Mouse (Mus musculus) intestine, embryonic 16.5 days (tissue): ENCODE measurements around the gene Arhgap35. TPM values are rescaled to one million over a fixed set of nuclear protein-coding genes. Genes with fewer than 3 reads are reported as not detected.

Source experiments
- ATAC-seq: fragments of 200-750 bp; cut with Nextera tagmentation; 2 replicates; pipeline ENCODE4 v1.8.0; 2017; ENCODE audit warnings: moderate TSS enrichment, moderate library complexity
- H3K27ac ChIP-seq: fragments of 300-500 bp; sonication (generic); 2 replicates; pipeline ENCODE4 v1.5.1; 2014; ENCODE audit warnings: mild to moderate bottlenecking, low read length
- H3K27me3 ChIP-seq: fragments of 300-500 bp; sonication (generic); replicated peaks from 2 replicates; pipeline ENCODE4 v1.6.1; 2014; ENCODE audit warnings: low read length, control low read depth, mixed read lengths; ENCODE audit not compliant: control insufficient read depth, insufficient read depth
- H3K36me3 ChIP-seq: fragments of 300-500 bp; sonication (generic); 2 replicates; pipeline ENCODE4 v1.6.1; 2014; ENCODE audit warnings: low read length, control low read depth; ENCODE audit not compliant: control insufficient read depth, insufficient read depth
- H3K4me1 ChIP-seq: fragments of 300-500 bp; sonication (generic); 2 replicates; pipeline ENCODE4 v1.6.1; 2014; ENCODE audit warnings: low read length, control low read depth, mixed read lengths; ENCODE audit not compliant: control insufficient read depth, insufficient read depth
- H3K4me2 ChIP-seq: fragments of 300-500 bp; sonication (generic); 2 replicates; pipeline ENCODE4 v1.6.1; 2014; ENCODE audit warnings: low read depth, low read length, control low read depth
- H3K4me3 ChIP-seq: fragments of 300-500 bp; sonication (generic); 2 replicates; pipeline ENCODE4 v1.5.1; 2014; ENCODE audit warnings: mild to moderate bottlenecking, low read length
- H3K9ac ChIP-seq: fragments of 300-500 bp; sonication (generic); 2 replicates; pipeline ENCODE4 v1.6.1; 2014; ENCODE audit warnings: low read depth, low read length
- H3K9me3 ChIP-seq: fragments of 300-500 bp; sonication (generic); 2 replicates; pipeline ENCODE4 v1.6.1; 2016; ENCODE audit warnings: low read length, control low read depth; ENCODE audit not compliant: control insufficient read depth
- WGBS: fragments of 180-500 bp; shearing (Covaris S2); extraction: QIAGEN DNeasy Blood & Tissue Kit; methylation state at CpG from one replicate; pipeline ENCODE4 v1.1.7; 2014; 5-methylcytosine and 5-hydroxymethylcytosine counted together
- polyA plus RNA-seq: library from polyadenylated mRNA; unstranded; fragments of >200 nt; fragmentation: Nextera tagmentation; extraction: Ambion mirVana; gene quantifications from 2 replicates; pipeline ENCODE4 v1.2.1, GENCODE M21; 2015

Gene Arhgap35
- polyA plus RNA-seq, 1 experiment from 2014 or later = 7.3 TPM

DNA sequence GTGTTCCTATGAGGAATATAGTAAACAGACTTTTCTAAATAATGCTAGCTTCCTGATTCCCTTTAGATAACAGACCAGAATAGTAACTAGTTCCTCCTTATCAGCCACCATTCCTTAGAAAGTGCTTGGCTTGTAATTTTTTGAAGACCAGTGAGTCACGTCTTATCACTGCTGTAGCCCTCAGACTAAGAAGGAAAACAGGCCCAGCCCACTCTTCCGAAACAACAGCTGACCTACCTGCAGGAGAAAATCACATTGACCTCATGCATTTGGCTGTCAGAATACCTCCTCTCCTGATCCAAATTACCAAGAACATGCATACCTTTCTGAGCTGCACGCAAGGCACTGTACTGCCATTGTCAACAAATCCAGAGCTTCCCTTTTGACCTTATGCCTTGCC, 32.5 kb downstream of the Arhgap35 start:
- Histone ChIP-seq H3K36me3 (no peaks in the 10 kb centered on the region), H3K27me3 (no peaks in the 10 kb centered on the region), H3K9me3 (no peaks in the 10 kb centered on the region), H3K9ac (no peak overlapping the region), H3K4me3 (no peak overlapping the region), H3K27ac (no peak overlapping the region), H3K4me2 (no peak overlapping the region), H3K4me1 (peaks cover 26% of the 10 kb centered on the region)
- 57% methylated on average over 3 of the region's 3 CpGs for WGBS
- ATAC-seq = peak; percentile 19; the same call in 1 of the 2 replicates

DNA sequence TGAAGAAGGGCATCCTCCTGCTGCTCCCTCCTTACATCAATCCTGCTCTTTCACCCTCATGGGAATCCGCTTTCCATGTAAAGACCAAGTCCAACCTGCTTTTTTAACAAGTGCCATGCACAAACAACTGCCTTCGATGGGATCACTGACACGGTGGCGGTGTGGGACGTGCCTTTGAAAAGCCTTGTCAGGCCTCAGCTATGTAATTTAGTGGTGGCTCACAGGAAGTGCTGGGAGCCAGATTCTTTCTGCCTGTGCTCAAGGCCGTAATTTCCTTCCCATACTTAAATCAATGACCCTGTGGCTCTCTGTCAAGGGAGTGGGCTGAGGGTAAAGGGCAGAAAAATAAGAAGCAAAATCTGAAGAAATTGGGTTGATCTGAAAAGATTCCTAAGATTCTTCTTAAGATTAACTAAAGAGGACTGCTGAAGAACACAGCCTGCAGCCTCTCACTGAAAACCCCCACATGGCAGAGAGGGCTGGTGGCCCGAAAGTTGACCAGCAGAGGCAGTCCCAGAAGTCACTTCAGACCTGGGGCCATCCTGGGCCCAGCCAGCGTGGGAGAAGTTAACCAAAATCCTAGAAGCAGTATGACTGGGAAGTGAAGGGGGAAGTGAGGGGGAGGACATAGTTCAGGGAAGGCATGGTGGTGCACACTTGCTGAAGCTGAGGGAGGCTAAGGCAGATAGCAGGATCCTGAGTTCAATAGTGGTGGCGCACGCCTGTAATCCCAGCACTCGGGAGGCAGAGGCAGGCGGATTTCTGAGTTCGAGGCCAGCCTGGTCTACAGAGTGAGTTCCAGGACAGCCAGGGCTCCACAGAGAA, 33.3 kb downstream of the Arhgap35 start:
- ATAC-seq = peak; percentile 37
- peaks cover 26% of the 10 kb centered on the region for H3K4me1 ChIP-seq
- H3K9me3 ChIP-seq = no peaks in the 10 kb centered on the region
- no peak overlapping the region for H3K4me2 ChIP-seq
- H3K27me3 ChIP-seq = no peaks in the 10 kb centered on the region
- no peaks in the 10 kb centered on the region for H3K36me3 ChIP-seq
- 64% methylated on average over 13 of the region's 13 CpGs for WGBS
- no peak overlapping the region for H3K4me3 ChIP-seq
- H3K27ac ChIP-seq = peak overlapping the region; percentile 46; the same call in 1 of the 2 replicates
- H3K9ac ChIP-seq = no peak overlapping the region

DNA sequence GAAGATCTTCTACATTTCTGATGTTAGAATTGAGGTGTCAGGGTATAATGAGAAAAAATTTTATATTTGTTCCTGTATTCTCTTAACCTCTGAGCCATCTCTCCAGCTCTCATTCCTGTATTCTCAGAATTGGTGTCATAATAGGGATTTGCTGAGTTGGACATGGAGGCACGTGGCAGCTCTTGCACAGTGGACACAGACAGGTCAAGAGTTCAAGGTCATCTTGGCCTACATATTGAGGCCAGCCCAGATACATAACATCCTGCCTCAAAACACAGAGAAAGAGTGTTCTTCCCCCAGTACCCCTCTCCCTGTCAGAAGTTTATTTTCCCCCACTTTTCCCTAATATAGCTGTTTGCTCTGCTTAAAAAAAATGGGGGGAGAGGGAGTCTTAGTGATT, 38.1 kb downstream of the Arhgap35 start:
- no peak overlapping the region for H3K9ac ChIP-seq
- H3K4me2 ChIP-seq = no peak overlapping the region
- H3K36me3 ChIP-seq = no peaks in the 10 kb centered on the region
- ATAC-seq = no peak
- no peak overlapping the region for H3K4me3 ChIP-seq
- no peaks in the 10 kb centered on the region for H3K9me3 ChIP-seq
- H3K27ac ChIP-seq = no peak overlapping the region
- peaks cover 11% of the 10 kb centered on the region for H3K4me1 ChIP-seq
- 52% methylated on average over 1 of the region's 1 CpGs for WGBS
- H3K27me3 ChIP-seq = no peaks in the 10 kb centered on the region

DNA sequence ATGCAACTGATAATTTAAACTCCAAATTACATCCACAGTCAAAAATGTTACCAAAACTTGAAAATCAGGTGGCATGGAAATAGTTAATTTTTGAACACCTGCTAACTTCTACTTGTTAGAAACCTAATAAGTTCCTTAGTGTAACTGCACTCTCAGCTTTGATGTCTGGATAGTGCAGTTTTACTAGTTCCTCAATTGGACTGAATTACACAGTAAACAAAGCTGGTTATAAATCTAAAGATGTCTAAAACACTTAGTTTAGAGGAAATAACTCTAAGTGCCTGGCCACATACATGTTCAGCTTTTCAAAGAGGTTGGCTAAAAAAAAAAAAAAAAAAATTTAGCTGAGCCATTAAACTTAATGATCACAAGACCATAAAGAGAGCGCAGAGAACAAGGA, 43.6 kb downstream of the Arhgap35 start:
- WGBS = 61% methylated on average over 1 of the region's 1 CpGs

DNA sequence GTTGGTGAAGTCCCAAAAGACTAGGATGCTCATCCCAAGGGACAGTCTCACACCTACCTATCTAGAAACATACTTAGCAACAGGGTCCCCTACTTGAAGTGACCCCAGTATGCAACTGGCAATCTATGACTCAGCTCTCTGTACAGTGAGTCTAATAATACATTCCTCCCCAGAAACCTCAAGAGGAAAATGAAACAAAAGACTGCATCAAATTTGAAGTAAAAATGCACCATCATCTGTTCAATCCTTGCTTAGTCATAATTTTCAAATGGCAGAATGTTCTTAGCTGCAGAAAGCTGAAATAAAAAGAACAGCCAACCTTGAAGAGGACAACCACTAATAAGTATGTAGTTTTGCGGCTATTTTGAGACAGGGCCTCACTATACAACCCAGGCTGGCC, 44.1 kb downstream of the Arhgap35 start:
- H3K9me3 ChIP-seq = no peaks in the 10 kb centered on the region
- WGBS = 78% methylated on average over 1 of the region's 1 CpGs
- ATAC-seq = no peak

More for the DNA sequence above, 43.6 kb downstream of the Arhgap35 start:
- Histone ChIP-seq H3K9me3 (no peaks in the 10 kb centered on the region), H3K36me3 (no peaks in the 10 kb centered on the region), H3K27me3 (no peaks in the 10 kb centered on the region), H3K27ac (no peak overlapping the region), H3K4me3 (no peak overlapping the region), H3K4me2 (no peak overlapping the region), H3K9ac (no peak overlapping the region), H3K4me1 (no peaks in the 10 kb centered on the region; the same call in 1 of the 2 replicates)
- ATAC-seq = no peak

DNA sequence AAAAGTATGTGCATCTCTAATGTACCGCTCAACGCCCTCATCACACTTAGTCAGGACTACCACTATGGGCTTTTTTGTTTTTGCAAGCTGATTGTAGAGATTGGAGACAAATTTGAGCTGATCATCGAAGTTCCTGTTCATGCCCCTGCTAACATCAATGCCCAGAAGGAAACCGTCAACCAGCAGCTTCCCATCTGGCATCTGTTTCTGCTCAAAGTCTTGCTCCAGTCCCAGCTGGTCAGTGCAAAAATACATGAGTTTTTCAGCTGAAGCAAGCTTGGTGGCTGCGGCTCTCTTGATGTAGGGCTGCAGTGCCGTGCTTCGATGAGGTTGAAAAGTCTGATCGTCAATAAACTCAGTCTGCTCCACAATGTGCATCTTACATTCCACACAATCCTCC, 50.3 kb downstream of the Arhgap35 start:
- Histone ChIP-seq H3K27ac (no peak overlapping the region), H3K27me3 (no peaks in the 10 kb centered on the region), H3K36me3 (peaks cover 29% of the 10 kb centered on the region), H3K4me3 (no peak overlapping the region), H3K9ac (no peak overlapping the region), H3K4me1 (no peaks in the 10 kb centered on the region), H3K4me2 (no peak overlapping the region), H3K9me3 (no peaks in the 10 kb centered on the region)
- 86% methylated on average over 8 of the region's 8 CpGs for WGBS
- no peak for ATAC-seq

More for the DNA sequence above, 44.1 kb downstream of the Arhgap35 start:
- Histone ChIP-seq H3K4me3 (no peak overlapping the region), H3K27ac (no peak overlapping the region), H3K27me3 (no peaks in the 10 kb centered on the region), H3K36me3 (no peaks in the 10 kb centered on the region), H3K9ac (no peak overlapping the region), H3K4me1 (no peaks in the 10 kb centered on the region; the same call in 1 of the 2 replicates), H3K4me2 (no peak overlapping the region)

DNA sequence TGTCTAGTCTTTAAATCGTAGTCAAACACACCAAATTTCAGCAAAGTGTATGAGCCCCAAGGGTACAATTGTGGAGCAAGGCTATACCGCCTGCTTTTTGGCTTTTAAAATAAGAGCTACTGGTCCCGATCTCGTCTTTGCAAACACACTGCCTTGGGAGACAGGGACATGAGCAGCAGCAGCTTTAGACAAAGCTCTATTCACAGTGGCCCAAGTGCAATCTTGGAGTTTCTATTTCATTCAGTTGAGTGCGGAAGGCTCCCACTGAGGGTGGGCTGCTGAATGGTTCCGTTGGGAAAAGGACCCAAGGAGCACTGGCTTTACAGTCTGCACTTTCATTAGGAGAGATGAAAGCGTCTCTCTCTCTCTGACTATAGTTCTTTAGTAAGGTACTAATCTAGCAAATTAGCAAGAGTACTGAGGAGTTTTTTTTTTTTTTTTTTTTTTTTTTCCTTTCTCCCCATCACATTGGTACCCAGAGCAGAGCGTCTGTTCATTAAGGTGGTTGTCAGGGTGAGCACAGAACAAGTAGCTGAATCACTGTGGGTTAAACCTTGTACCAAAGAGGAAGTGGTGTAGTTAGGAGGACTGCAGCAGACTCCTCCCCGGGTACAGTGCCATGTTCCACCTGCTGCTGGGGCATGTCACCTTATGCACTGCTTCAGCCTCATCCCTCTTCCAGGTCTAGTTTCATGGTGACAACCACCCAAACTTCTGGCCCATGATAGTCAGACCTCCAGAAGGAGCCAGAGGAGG, 56.8 kb downstream of the Arhgap35 start:
- no peaks in the 10 kb centered on the region for H3K9me3 ChIP-seq
- H3K27me3 ChIP-seq = no peaks in the 10 kb centered on the region
- H3K4me2 ChIP-seq = no peak overlapping the region
- WGBS = 80% methylated on average over 9 of the region's 9 CpGs
- no peak overlapping the region for H3K27ac ChIP-seq
- peaks cover 3% of the 10 kb centered on the region; the same call in 1 of the 2 replicates for H3K4me1 ChIP-seq
- no peak overlapping the region for H3K4me3 ChIP-seq
- ATAC-seq = no peak
- no peak overlapping the region for H3K9ac ChIP-seq
- peaks cover 12% of the 10 kb centered on the region for H3K36me3 ChIP-seq

DNA sequence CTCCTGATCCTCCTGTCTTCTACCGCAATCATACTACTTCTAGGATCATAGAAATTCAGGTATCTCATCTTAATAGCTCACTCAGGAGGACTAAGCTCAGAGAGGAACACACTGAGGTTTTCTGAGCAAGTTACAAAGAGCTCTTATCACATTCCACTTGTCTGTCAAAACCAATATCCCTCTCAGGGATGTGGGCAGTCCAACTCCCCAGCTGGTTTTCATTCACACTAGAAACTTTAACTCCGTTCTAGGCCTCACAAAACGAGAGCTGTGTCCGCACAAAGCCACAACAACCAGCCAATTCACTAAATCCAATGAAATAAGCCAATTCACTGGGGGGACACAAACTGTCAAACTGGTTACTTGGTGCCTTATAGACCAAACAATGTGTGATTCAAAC, 57.5 kb downstream of the Arhgap35 start:
- Histone ChIP-seq H3K36me3 (peaks cover 8% of the 10 kb centered on the region), H3K9ac (no peak overlapping the region), H3K27me3 (no peaks in the 10 kb centered on the region), H3K4me2 (no peak overlapping the region), H3K9me3 (no peaks in the 10 kb centered on the region), H3K4me1 (peaks cover 3% of the 10 kb centered on the region; the same call in 1 of the 2 replicates), H3K27ac (no peak overlapping the region), H3K4me3 (no peak overlapping the region)
- ATAC-seq = no peak
- WGBS = 85% methylated on average over 4 of the region's 4 CpGs

DNA sequence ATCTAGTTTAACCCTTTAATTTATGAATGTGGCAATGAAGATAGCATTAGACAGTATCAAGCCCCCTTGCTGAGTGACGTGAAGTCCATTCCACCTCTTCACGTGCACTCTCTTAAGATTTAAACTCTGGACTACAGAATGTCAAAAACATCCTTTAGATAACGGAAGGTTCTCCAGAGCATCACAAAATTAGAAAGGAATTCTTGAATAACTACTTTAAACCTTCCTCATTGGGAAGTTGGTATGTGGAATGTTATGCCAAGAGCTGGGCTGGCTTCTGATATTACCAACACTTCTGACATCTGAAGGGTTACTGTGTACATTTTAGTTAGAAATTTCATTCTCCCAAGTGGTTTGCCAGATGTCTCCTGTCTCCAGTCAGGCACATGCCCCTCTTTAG, 60.6 kb downstream of the Arhgap35 start:
- 73% methylated on average over 3 of the region's 3 CpGs for WGBS

More for the DNA sequence above, 60.6 kb downstream of the Arhgap35 start:
- no peak overlapping the region for H3K27ac ChIP-seq
- no peak overlapping the region for H3K4me3 ChIP-seq
- H3K9me3 ChIP-seq = no peaks in the 10 kb centered on the region
- ATAC-seq = no peak
- peaks cover 3% of the 10 kb centered on the region; the same call in 1 of the 2 replicates for H3K4me1 ChIP-seq
- H3K36me3 ChIP-seq = no peaks in the 10 kb centered on the region
- no peak overlapping the region for H3K9ac ChIP-seq
- no peak overlapping the region for H3K4me2 ChIP-seq
- no peaks in the 10 kb centered on the region for H3K27me3 ChIP-seq
